Mouse (Mus musculus) neural tube, embryonic 15.5 days (tissue): ENCODE measurements around the gene Ybx1. TPM values are rescaled to one million over a fixed set of nuclear protein-coding genes. Genes with fewer than 3 reads are reported as not detected.

ENCODE experiments used
- polyA plus RNA-seq: library from polyadenylated mRNA; unstranded; fragments of >200 nt; fragmentation: Nextera tagmentation; extraction: Ambion mirVana; gene quantifications from 2 replicates; pipeline ENCODE4 v1.2.1, GENCODE M21; 2015

Gene Ybx1
- polyA plus RNA-seq, 1 experiment from 2014 or later = 871 TPM

Other genes with a start within 250 kb of the Ybx1 start
- gene Slc2a1, start 185.9 kb downstream of the Ybx1 start, polyA plus RNA-seq = 78.8 and 91.3 TPM in 2 replicates
- 4.4 and 4.8 TPM in 2 replicates for gene Zfp691, start 120.4 kb downstream of the Ybx1 start, polyA plus RNA-seq
- 0.79 and 1.2 TPM in 2 replicates for gene Ermap, start 104.6 kb downstream of the Ybx1 start, polyA plus RNA-seq
- gene Svbp, start 99.3 kb downstream of the Ybx1 start, polyA plus RNA-seq = 198 and 242 TPM in 2 replicates
- gene Tmem269, start 76.4 kb downstream of the Ybx1 start, polyA plus RNA-seq = 0.29 and 0.54 TPM in 2 replicates
- 26.0 and 29.2 TPM in 2 replicates for gene AU022252, start 61.9 kb downstream of the Ybx1 start, polyA plus RNA-seq
- 14.1 and 14.9 TPM in 2 replicates for gene P3h1, start 61.7 kb downstream of the Ybx1 start, polyA plus RNA-seq
- gene Cldn19, start 39.2 kb downstream of the Ybx1 start, polyA plus RNA-seq = 0.36 and 0.81 TPM in 2 replicates
- gene Ppih, start 25.9 kb upstream of the Ybx1 start, polyA plus RNA-seq = 43.5 and 54.5 TPM in 2 replicates
- gene Ccdc30, start 120.9 kb upstream of the Ybx1 start, polyA plus RNA-seq = 20.2 and 22.0 TPM in 2 replicates
- gene Ppcs, start 127.8 kb upstream of the Ybx1 start, polyA plus RNA-seq = 21.8 and 28.5 TPM in 2 replicates
- 0.44 and 0.46 TPM in 2 replicates for gene Zmynd12, start 128.2 kb upstream of the Ybx1 start, polyA plus RNA-seq
- gene Rimkla, start 198.0 kb upstream of the Ybx1 start, polyA plus RNA-seq = 26.6 and 29.9 TPM in 2 replicates
- 25.4 and 27.4 TPM in 2 replicates for gene Foxj3, start 242.4 kb upstream of the Ybx1 start, polyA plus RNA-seq
- 9.6 and 12.1 TPM in 2 replicates for gene Frg2f1, start 244.9 kb upstream of the Ybx1 start, polyA plus RNA-seq